Mouse (Mus musculus) limb, embryonic 11.5 days (tissue): ENCODE data around the gene Efnb2. TPM values are rescaled to one million over a fixed set of nuclear protein-coding genes. Genes with fewer than 3 reads are reported as not detected.
A peak's percentile ranks its signal among the peaks of the same experiment; 100 is the strongest.

Experiments used
- ATAC-seq: fragments of 200-750 bp; cut with Nextera tagmentation; 2 replicates; pipeline ENCODE4 v1.8.0; 2017; ENCODE audit warnings: low read depth; ENCODE audit not compliant: insufficient number of reproducible peaks, low FRiP score, low TSS enrichment
- DNase-seq: peaks from one replicate; pipeline ENCODE4 v3.0.0-alpha.2; 2015; ENCODE audit warnings: low spot score
- H3K27ac ChIP-seq: fragments of 300-500 bp; sonication (generic); replicated peaks from 2 replicates; pipeline ENCODE4 v1.5.1; 2014; ENCODE audit warnings: low read depth, mild to moderate bottlenecking, low read length
- H3K27me3 ChIP-seq: fragments of 300-500 bp; sonication (generic); 2 replicates; pipeline ENCODE4 v1.6.1; 2014; ENCODE audit warnings: mild to moderate bottlenecking, low read length, mixed read lengths; ENCODE audit not compliant: control insufficient read depth, insufficient read depth
- H3K36me3 ChIP-seq: fragments of 300-500 bp; sonication (generic); 2 replicates; pipeline ENCODE4 v1.6.1; 2014; ENCODE audit warnings: mild to moderate bottlenecking, low read length, moderate library complexity, mixed read lengths; ENCODE audit not compliant: control insufficient read depth, insufficient read depth
- H3K4me1 ChIP-seq: fragments of 300-500 bp; sonication (generic); 2 replicates; pipeline ENCODE4 v1.6.1; 2014; ENCODE audit warnings: low read length, mixed read lengths; ENCODE audit not compliant: control insufficient read depth, insufficient read depth
- H3K4me2 ChIP-seq: fragments of 300-500 bp; sonication (generic); 2 replicates; pipeline ENCODE4 v1.6.1; 2014; ENCODE audit warnings: low read depth, mild to moderate bottlenecking, moderate library complexity; ENCODE audit not compliant: severe bottlenecking
- H3K4me3 ChIP-seq: fragments of 300-500 bp; sonication (generic); 2 replicates; pipeline ENCODE4 v1.5.1; 2014; ENCODE audit warnings: low read depth, low read length
- H3K9ac ChIP-seq: fragments of 300-500 bp; sonication (generic); 2 replicates; pipeline ENCODE4 v1.6.1; 2014; ENCODE audit warnings: mild to moderate bottlenecking, low read length
- H3K9me3 ChIP-seq: fragments of 300-500 bp; sonication (generic); 2 replicates; pipeline ENCODE4 v1.6.1; 2016; ENCODE audit warnings: low read length; ENCODE audit not compliant: control insufficient read depth
- WGBS: fragments of 180-500 bp; shearing (Covaris S2); extraction: QIAGEN DNeasy Blood & Tissue Kit; methylation state at CpG from one replicate; pipeline ENCODE4 v1.1.7; 2014; 5-methylcytosine and 5-hydroxymethylcytosine counted together
- polyA plus RNA-seq: library from polyadenylated mRNA; unstranded; fragments of >200 nt; fragmentation: Nextera tagmentation; extraction: Ambion mirVana; gene quantifications from 2 replicates; pipeline ENCODE4 v1.2.1, GENCODE M21; 2014

The Efnb2 gene
- polyA plus RNA-seq, 1 experiment from 2014 or later, result 26.3 TPM

GRCm38 (mm10) chr8:8631394-8631793, 29.6 kb downstream of the Efnb2 start:
- Histone ChIP-seq H3K36me3 (no peaks in the 10 kb centered on the region; the same call in 1 of the 2 replicates), H3K4me1 (no peaks in the 10 kb centered on the region), H3K27me3 (no peaks in the 10 kb centered on the region), H3K4me3 (no peak overlapping the region), H3K27ac (no peak overlapping the region), H3K4me2 (no peak overlapping the region), H3K9ac (no peak overlapping the region), H3K9me3 (no peaks in the 10 kb centered on the region)
- ATAC-seq, result no peak
- 79% methylated on average over 7 of the region's 7 CpGs for WGBS
- no peak for DNase-seq

GRCm38 (mm10) chr8:8624017-8624416, 37.0 kb downstream of the Efnb2 start:
- WGBS, result 16% methylated on average over 7 of the region's 7 CpGs
- ATAC-seq, result no peak
- Histone ChIP-seq H3K36me3 (peaks cover 3% of the 10 kb centered on the region; the same call in 1 of the 2 replicates), H3K4me3 (no peak overlapping the region), H3K9ac (no peak overlapping the region), H3K9me3 (no peaks in the 10 kb centered on the region), H3K27me3 (no peaks in the 10 kb centered on the region), H3K4me1 (peaks cover 14% of the 10 kb centered on the region), H3K4me2 (no peak overlapping the region), H3K27ac (no peak overlapping the region)
- no peak for DNase-seq

- 52% methylated on average over 8 of the region's 8 CpGs for WGBS
- H3K27ac ChIP-seq, result no peak overlapping the region
- DNase-seq (peak; percentile 30), ATAC-seq (no peak)
- H3K9me3 ChIP-seq, result no peaks in the 10 kb centered on the region
- peaks cover 14% of the 10 kb centered on the region for H3K4me1 ChIP-seq
- H3K4me3 ChIP-seq, result no peak overlapping the region
- no peak overlapping the region for H3K9ac ChIP-seq
- H3K27me3 ChIP-seq, result no peaks in the 10 kb centered on the region
- H3K36me3 ChIP-seq, result peaks cover 3% of the 10 kb centered on the region; the same call in 1 of the 2 replicates
- H3K4me2 ChIP-seq, result no peak overlapping the region
Observed at GRCm38 (mm10) chr8:8623486-8623885, 37.6 kb downstream of the Efnb2 start.

- no peak overlapping the region for H3K4me3 ChIP-seq
- H3K27ac ChIP-seq, result no peak overlapping the region
- H3K4me2 ChIP-seq, result no peak overlapping the region
- no peak for ATAC-seq
- H3K4me1 ChIP-seq, result peaks cover 14% of the 10 kb centered on the region
- peaks cover 3% of the 10 kb centered on the region; the same call in 1 of the 2 replicates for H3K36me3 ChIP-seq
- no peak for DNase-seq
- H3K9me3 ChIP-seq, result no peaks in the 10 kb centered on the region
- WGBS, result 93% methylated on average over 3 of the region's 3 CpGs
- H3K9ac ChIP-seq, result no peak overlapping the region
- H3K27me3 ChIP-seq, result no peaks in the 10 kb centered on the region
Observed at GRCm38 (mm10) chr8:8622476-8622875, 38.6 kb downstream of the Efnb2 start.

GRCm38 (mm10) chr8:8622031-8622430, 39.0 kb downstream of the Efnb2 start:
- ATAC-seq (no peak), DNase-seq (no peak)
- Histone ChIP-seq H3K4me3 (no peak overlapping the region), H3K27me3 (no peaks in the 10 kb centered on the region), H3K9me3 (no peaks in the 10 kb centered on the region), H3K9ac (no peak overlapping the region), H3K4me2 (no peak overlapping the region), H3K27ac (no peak overlapping the region), H3K36me3 (peaks cover 3% of the 10 kb centered on the region; the same call in 1 of the 2 replicates), H3K4me1 (peaks cover 14% of the 10 kb centered on the region)
- WGBS, result 92% methylated on average over 12 of the region's 12 CpGs

- WGBS, result 86% methylated on average over 16 of the region's 16 CpGs
- H3K4me2 ChIP-seq, result no peak overlapping the region
- H3K27ac ChIP-seq, result no peak overlapping the region
- H3K4me3 ChIP-seq, result no peak overlapping the region
- ATAC-seq (no peak), DNase-seq (no peak)
- H3K27me3 ChIP-seq, result no peaks in the 10 kb centered on the region
- peaks cover 3% of the 10 kb centered on the region; the same call in 1 of the 2 replicates for H3K36me3 ChIP-seq
- H3K9ac ChIP-seq, result no peak overlapping the region
- H3K9me3 ChIP-seq, result no peaks in the 10 kb centered on the region
- H3K4me1 ChIP-seq, result peaks cover 14% of the 10 kb centered on the region
Observed at GRCm38 (mm10) chr8:8621236-8621917, 39.7 kb downstream of the Efnb2 start.

- Histone ChIP-seq H3K4me2 (no peak overlapping the region), H3K4me1 (peaks cover 14% of the 10 kb centered on the region), H3K4me3 (no peak overlapping the region), H3K36me3 (peaks cover 3% of the 10 kb centered on the region; the same call in 1 of the 2 replicates), H3K27me3 (no peaks in the 10 kb centered on the region), H3K27ac (peak overlapping the region; percentile 58; the same call in 1 of the 2 replicates), H3K9me3 (no peaks in the 10 kb centered on the region), H3K9ac (peak overlapping the region; percentile 5; the same call in 1 of the 2 replicates)
- WGBS, result 95% methylated on average over 21 of the region's 21 CpGs
- DNase-seq (no peak), ATAC-seq (no peak)
Observed at GRCm38 (mm10) chr8:8620536-8620935, 40.5 kb downstream of the Efnb2 start.

GRCm38 (mm10) chr8:8619221-8620194, 41.5 kb downstream of the Efnb2 start:
- no peaks in the 10 kb centered on the region for H3K9me3 ChIP-seq
- peaks cover 12% of the 10 kb centered on the region for H3K4me1 ChIP-seq
- 28% methylated on average over 19 of the region's 19 CpGs for WGBS
- ATAC-seq (peak; percentile 85), DNase-seq (peak; percentile 73)
- no peaks in the 10 kb centered on the region for H3K27me3 ChIP-seq
- no peak overlapping the region; the same call in 1 of the 2 replicates for H3K9ac ChIP-seq
- H3K4me3 ChIP-seq, result no peak overlapping the region
- peak overlapping the region; percentile 58 for H3K27ac ChIP-seq
- peaks cover 3% of the 10 kb centered on the region; the same call in 1 of the 2 replicates for H3K36me3 ChIP-seq
- peak overlapping the region; percentile 1; the same call in 1 of the 2 replicates for H3K4me2 ChIP-seq
